ENCODE assay signal across 10 mouse cellular contexts in genomic region chr13:35659406-35659985, GRCm38 (mm10). TPM values are rescaled to one million over a fixed set of nuclear protein-coding genes. Genes with fewer than 3 reads are reported as not detected.
DNase-seq lines count a peak whose midpoint lies in the region; ATAC-seq and TF ChIP-seq lines count a peak whose summit lies in the region.
"Had no signal": no experiment of that assay in that cellular context is flagged by ENCODE, and none has a peak within 500 bp of the region (broad histone marks: within the 10 kb centered on the region; RNA-seq: fewer than 3 reads in every experiment).

Cdyl (plus strand) TSS chr13:35659833.

- H3K36me3 ChIP-seq in kidney, embryonic 16.5 days (ENCODE audit: insufficient read depth, low read length): no peaks in the 10 kb centered on the region
- no peaks in the 10 kb centered on the region for H3K36me3 ChIP-seq in G1E (replicated peaks)
- H3K36me3 ChIP-seq in forebrain, embryonic 13.5 days (ENCODE audit: poor library complexity, severe bottlenecking): no peaks in the 10 kb centered on the region

- 48% methylated on average over 4 of the region's 4 CpGs for WGBS in kidney, embryonic 16.5 days
- WGBS in forebrain, embryonic 13.5 days: 70% methylated on average over 4 of the region's 4 CpGs

- no peak for DNase-seq in kidney, postnatal 10 days
- DNase-seq in G1E (ENCODE audit: low spot score): no peak
- DNase-seq in adrenal gland, postnatal 14 days: no peak
- no peak for DNase-seq in layer of hippocampus, postnatal 36 days
- no peak for DNase-seq in spleen, adult 18-20 months
- DNase-seq: kidney, postnatal 25 days; thymus, postnatal 25 days had no signal

- no peaks in the 10 kb centered on the region for H3K27me3 ChIP-seq in kidney, embryonic 16.5 days (ENCODE audit: insufficient read depth, low read length)
- H3K27me3 ChIP-seq in G1E (ENCODE audit: insufficient read depth, low read length): no peaks in the 10 kb centered on the region; the same call in 1 of the 2 replicates
- no peaks in the 10 kb centered on the region for H3K27me3 ChIP-seq in forebrain, embryonic 13.5 days

- H3K9ac ChIP-seq in kidney, embryonic 16.5 days (replicated peaks; ENCODE audit: low read length): no peak within 1 kb of the TSS
- no peak within 1 kb of the TSS for H3K9ac ChIP-seq in forebrain, embryonic 13.5 days

- no peak within 1 kb of the TSS for H3K4me2 ChIP-seq in kidney, embryonic 16.5 days (replicated peaks; ENCODE audit: low read depth, low read length)
- H3K4me2 ChIP-seq in forebrain, embryonic 13.5 days: no peak within 1 kb of the TSS

- no peaks in the 10 kb centered on the region for H3K4me1 ChIP-seq in kidney, embryonic 16.5 days (ENCODE audit: insufficient read depth, low read length)
- peaks cover 24% of the 10 kb centered on the region for H3K4me1 ChIP-seq in G1E (ENCODE audit: insufficient read depth, low read depth, low read length)
- no peaks in the 10 kb centered on the region for H3K4me1 ChIP-seq in forebrain, embryonic 13.5 days

- H3K27ac ChIP-seq in kidney, embryonic 16.5 days (ENCODE audit: low read length): no peak within 1 kb of the TSS
- no peak within 1 kb of the TSS for H3K27ac ChIP-seq in forebrain, embryonic 13.5 days

- no peaks in the 10 kb centered on the region for H3K9me3 ChIP-seq in kidney, embryonic 16.5 days (ENCODE audit: low read length)
- no peaks in the 10 kb centered on the region for H3K9me3 ChIP-seq in G1E (replicated peaks)
- no peaks in the 10 kb centered on the region for H3K9me3 ChIP-seq in forebrain, embryonic 13.5 days (replicated peaks)

- ATAC-seq in kidney, embryonic 16.5 days (ENCODE audit: low FRiP score, low TSS enrichment): peak; percentile 82
- ATAC-seq in G1E (ENCODE audit: extremely low read depth, insufficient number of reproducible peaks, low FRiP score, poor library complexity, severe bottlenecking): no peak
- no peak for ATAC-seq in granulocyte monocyte progenitor cell, adult 5-6 weeks (replicated peaks; ENCODE audit: poor library complexity, severe bottlenecking)
- ATAC-seq in forebrain, embryonic 13.5 days: no peak

- no peak for TF ChIP-seq CTCF in G1E (IDR thresholded peaks at IDR 0.05; ENCODE audit: low read depth, low read length)

- no peak within 1 kb of the TSS for H3K4me3 ChIP-seq in kidney, embryonic 16.5 days (ENCODE audit: low read length)
- no peak within 1 kb of the TSS for H3K4me3 ChIP-seq in G1E (ENCODE audit: low read depth, low read length)
- H3K4me3 ChIP-seq in forebrain, embryonic 13.5 days: no peak within 1 kb of the TSS

RNA-seq across cellular contexts. Expression of gene Cdyl, which starts in this region (rescaled TPM):
- polyA plus RNA-seq in kidney, embryonic 16.5 days (2015; fragmentation: Nextera tagmentation; extraction: Ambion mirVana): 6.1 and 8.2 TPM in 2 replicates
- total RNA-seq in G1E (2014; fragmentation: Nextera tagmentation) (104 and 115 TPM in 2 replicates), G1E (2017) (46.5 and 47.9 TPM in 2 replicates)
- 36.3 and 42.3 TPM in 2 replicates for polyA plus RNA-seq in G1E (2012)
- total RNA-seq in adrenal gland, postnatal 14 days (2021): 20.2 and 24.9 TPM in 2 replicates
- total RNA-seq in layer of hippocampus, postnatal 36 days (2021): 10 to 100 TPM; 24.6 to 27.8 TPM
- 7.1 and 11.6 TPM in 2 replicates for total RNA-seq in granulocyte monocyte progenitor cell, adult 5-6 weeks (2014; fragmentation: Nextera tagmentation)
- total RNA-seq in granulocyte monocyte progenitor cell, adult 5-6 weeks (2017): 12.2 and 15.9 TPM in 2 replicates
- 4.6 and 4.7 TPM in 2 replicates for polyA plus RNA-seq in forebrain, embryonic 13.5 days (2015; fragmentation: Nextera tagmentation; extraction: Ambion mirVana)
